39 mouse cellular contexts compared by ENCODE assay signal in the genomic region with DNA sequence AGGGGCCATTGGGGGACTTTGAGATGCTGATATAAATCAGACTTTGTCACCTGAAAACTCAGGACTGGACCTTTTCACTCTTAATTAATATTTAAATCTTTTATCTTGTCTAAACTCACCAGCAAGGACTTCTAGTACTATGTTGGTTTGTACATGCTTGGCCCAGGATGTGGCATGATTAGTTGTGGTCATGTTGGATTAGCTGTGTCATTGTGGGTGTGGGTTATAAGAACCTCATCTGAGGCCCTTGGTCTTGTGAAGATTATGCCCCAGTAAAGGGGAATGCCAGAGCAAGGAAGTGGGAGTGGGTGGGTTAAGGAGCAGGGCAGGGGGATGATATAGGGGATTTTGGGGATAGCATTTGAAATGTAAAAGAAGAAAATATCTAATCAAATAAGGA. TPM values are rescaled to one million over a fixed set of nuclear protein-coding genes. Genes with fewer than 3 reads are reported as not detected.
"Had no signal": no experiment of that assay in that cellular context is flagged by ENCODE, and none has a peak within 500 bp of the region (broad histone marks: within the 10 kb centered on the region; RNA-seq: fewer than 3 reads in every experiment).

No protein-coding gene starts in this region.

- H3K27me3 ChIP-seq: heart, embryonic 13.5 days; heart, embryonic 15.5 days; hindbrain, embryonic 13.5 days; hindbrain, embryonic 15.5 days; limb, embryonic 12.5 days; liver, embryonic 13.5 days; liver, embryonic 15.5 days had no signal

- ATAC-seq: hindbrain, postnatal 0 days; intestine, embryonic 16.5 days had no signal

- H3K27ac ChIP-seq: heart, embryonic 10.5 days; heart, embryonic 13.5 days; heart, embryonic 15.5 days; hindbrain, embryonic 13.5 days; hindbrain, embryonic 15.5 days; hindbrain, postnatal 0 days; layer of hippocampus, adult 2 months; left cerebral cortex, adult 2 months; limb, embryonic 10.5 days; limb, embryonic 12.5 days; liver, embryonic 13.5 days; liver, embryonic 15.5 days had no signal

- DNase-seq: gastrocnemius, postnatal 14 days; gastrocnemius, postnatal 36 days; heart, adult 18-20 months; heart, postnatal 14 days; heart, postnatal 36 days; kidney, adult 11 months; kidney, adult 8-10 months; kidney, postnatal 10 days; kidney, postnatal 25 days; kidney, postnatal 4 days; liver; liver, embryonic 13.5 days had no signal

- H3K9ac ChIP-seq: heart, embryonic 13.5 days; heart, embryonic 15.5 days; hindbrain, embryonic 13.5 days; hindbrain, embryonic 15.5 days; limb, embryonic 12.5 days; liver, embryonic 13.5 days; liver, embryonic 15.5 days had no signal

- H3K9me3 ChIP-seq: hindbrain, embryonic 15.5 days; limb, embryonic 10.5 days; liver, embryonic 13.5 days; liver, embryonic 15.5 days had no signal

- H3K36me3 ChIP-seq: heart, embryonic 10.5 days; heart, embryonic 13.5 days; heart, embryonic 15.5 days; hindbrain, embryonic 13.5 days; hindbrain, embryonic 15.5 days; limb, embryonic 10.5 days; limb, embryonic 12.5 days; liver, embryonic 13.5 days; liver, embryonic 15.5 days had no signal

- H3K4me1 ChIP-seq: heart, embryonic 10.5 days; heart, embryonic 13.5 days; heart, embryonic 15.5 days; hindbrain, embryonic 13.5 days; hindbrain, embryonic 15.5 days; limb, embryonic 10.5 days; limb, embryonic 12.5 days; liver, embryonic 13.5 days; liver, embryonic 15.5 days had no signal

- H3K4me2 ChIP-seq: heart, embryonic 13.5 days; heart, embryonic 15.5 days; hindbrain, embryonic 13.5 days; hindbrain, embryonic 15.5 days; limb, embryonic 12.5 days; liver, embryonic 13.5 days; liver, embryonic 15.5 days had no signal

- H3K4me3 ChIP-seq: heart, embryonic 10.5 days; heart, embryonic 13.5 days; heart, embryonic 15.5 days; hindbrain, embryonic 13.5 days; hindbrain, embryonic 15.5 days; layer of hippocampus, adult 2 months; left cerebral cortex, adult 2 months; limb, embryonic 10.5 days; limb, embryonic 12.5 days; liver, embryonic 13.5 days; liver, embryonic 15.5 days had no signal

RNA-seq across cellular contexts. Expression of a gene that starts 47.1 kb away (rescaled TPM):
- total RNA-seq: gastrocnemius, adult 18-20 months; gastrocnemius, adult 8-10 months; gastrocnemius, postnatal 14 days; gastrocnemius, postnatal 36 days; heart, adult 18-20 months; heart, adult 8-10 months; heart, postnatal 14 days; heart, postnatal 36 days; hematopoietic stem cell, adult 5-6 weeks; hindbrain, postnatal 0 days; layer of hippocampus, adult 2 months; layer of hippocampus, postnatal 10 days; layer of hippocampus, postnatal 25 days; left cerebral cortex, adult 2 months; left cerebral cortex, postnatal 14 days; left cerebral cortex, postnatal 36 days had no signal
- polyA plus RNA-seq: gonadal fat pad, adult 2 months; heart, embryonic 10.5 days; heart, embryonic 13.5 days; heart, embryonic 15.5 days; heart, postnatal 0 days; hindbrain, embryonic 11.5 days; hindbrain, embryonic 13.5 days; hindbrain, embryonic 15.5 days; hindbrain, postnatal 0 days; intestine, embryonic 14.5 days; intestine, embryonic 16.5 days; kidney, embryonic 14.5 days; kidney, embryonic 16.5 days; limb, embryonic 10.5 days; limb, embryonic 12.5 days; limb, embryonic 14.5 days; liver, embryonic 13.5 days; liver, embryonic 15.5 days had no signal

RNA-seq across cellular contexts. Expression of a gene that starts 50.8 kb away (rescaled TPM):
- total RNA-seq: gastrocnemius, adult 18-20 months; gastrocnemius, adult 8-10 months; gastrocnemius, postnatal 14 days; gastrocnemius, postnatal 36 days; heart, adult 18-20 months; heart, adult 8-10 months; heart, postnatal 14 days; heart, postnatal 36 days; hindbrain, postnatal 0 days; layer of hippocampus, adult 2 months; layer of hippocampus, postnatal 10 days; layer of hippocampus, postnatal 25 days; left cerebral cortex, adult 2 months; left cerebral cortex, postnatal 14 days; left cerebral cortex, postnatal 36 days had no signal
- polyA plus RNA-seq: gonadal fat pad, adult 2 months; heart, embryonic 10.5 days; heart, embryonic 13.5 days; heart, embryonic 15.5 days; heart, postnatal 0 days; hindbrain, embryonic 11.5 days; hindbrain, embryonic 13.5 days; hindbrain, embryonic 15.5 days; hindbrain, postnatal 0 days; intestine, embryonic 14.5 days; intestine, embryonic 16.5 days; kidney, embryonic 14.5 days; kidney, embryonic 16.5 days; limb, embryonic 10.5 days; limb, embryonic 12.5 days; limb, embryonic 14.5 days had no signal
